Mouse (Mus musculus): Measurements from ENCODE around the gene Vangl2.

Gene Vangl2

GRCm38 (mm10) chr1:171966054-171966790 lies 62.0 kb downstream of the Vangl2 start:
- no peak for DNase-seq (ENCODE audit: low read depth, low spot score)

DNA sequence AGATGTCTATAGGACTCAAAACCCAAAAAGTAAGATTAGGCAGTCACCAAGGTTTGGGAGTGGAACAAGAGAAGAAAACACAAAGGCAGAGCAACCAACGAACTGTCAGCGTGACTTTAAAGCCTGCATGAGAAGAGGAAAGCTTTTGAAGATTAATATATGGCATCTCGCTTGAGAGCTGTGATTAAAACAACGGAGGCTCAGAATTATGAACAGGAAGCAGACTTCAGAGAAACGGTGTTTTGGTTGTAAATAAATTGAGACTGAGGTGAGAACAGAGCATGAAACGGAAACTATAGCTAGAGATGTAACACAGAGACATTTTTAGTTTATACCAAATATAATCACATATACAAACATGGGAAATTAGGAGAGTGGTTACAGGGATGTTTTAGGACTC lies 64.6 kb downstream of the Vangl2 start:
- DNase-seq (ENCODE audit: low read depth, low spot score): no peak

DNA sequence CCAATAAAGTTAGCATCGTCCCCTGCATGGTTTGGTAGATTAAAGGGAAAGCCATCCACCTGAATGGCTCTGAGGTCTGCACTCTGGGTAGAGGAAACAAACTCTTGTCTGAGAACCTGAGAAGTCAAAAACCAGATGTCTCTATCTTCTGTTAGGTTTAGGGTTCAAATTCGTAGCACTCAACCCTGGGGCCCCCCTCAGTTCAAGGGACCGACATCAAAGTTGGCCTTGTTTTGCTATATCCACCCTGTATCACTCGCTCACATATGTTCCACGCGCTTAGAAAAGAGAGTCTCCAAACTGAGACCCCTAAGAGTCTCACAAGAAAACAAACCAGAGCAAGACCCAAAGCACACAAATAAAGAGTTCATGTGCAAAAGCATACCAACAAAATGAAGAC lies 66.5 kb downstream of the Vangl2 start:
- no peak for DNase-seq (ENCODE audit: low read depth, low spot score)

- DNase-seq (ENCODE audit: low read depth, low spot score): no peak
Measured at GRCm38 (mm10) chr1:171960726-171961125, 67.5 kb downstream of the Vangl2 start.

DNA sequence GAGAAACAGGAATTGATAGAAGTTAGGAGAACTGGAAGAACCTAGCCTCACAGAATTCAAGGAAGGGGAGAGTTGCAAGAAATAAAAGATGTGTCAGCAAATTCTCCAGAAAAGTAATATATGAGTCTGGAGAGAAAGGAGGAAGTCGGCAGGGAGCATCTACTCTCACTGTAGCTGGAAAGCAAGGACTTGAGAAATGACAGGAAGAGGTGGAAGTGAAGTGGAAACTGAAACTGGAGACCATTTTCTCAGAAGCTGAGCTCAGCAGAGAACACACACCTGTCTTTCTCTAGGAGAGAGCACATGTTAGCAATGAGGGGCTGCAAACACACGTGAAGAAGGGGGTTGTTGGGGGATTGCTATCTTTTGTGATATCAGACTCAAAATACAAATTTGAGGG lies 70.8 kb downstream of the Vangl2 start:
- no peak for DNase-seq (ENCODE audit: low read depth, low spot score)

- DNase-seq (ENCODE audit: low read depth, low spot score): no peak
Measured at GRCm38 (mm10) chr1:171955071-171955470, 73.2 kb downstream of the Vangl2 start.
